Mouse (Mus musculus): Measurements from ENCODE around the gene Ajm1.

Gene Ajm1

GRCm38 (mm10) chr2:25534866-25535182, 46.7 kb downstream of the Ajm1 start:
- Histone ChIP-seq H3K4me3 (replicated peaks; ENCODE audit: low read length) (no peak overlapping the region), H3K36me3 (ENCODE audit: insufficient read depth, low read length) (peaks cover 70% of the 10 kb centered on the region), H3K4me1 (replicated peaks; ENCODE audit: low read depth, low read length) (0 out of 2 replicates have a peak, but pooled peaks cover 3% of the 10 kb centered on the region), H3K27me3 (ENCODE audit: insufficient read depth, low read length) (no peaks in the 10 kb centered on the region), H3K9me3 (ENCODE audit: low read length) (no peaks in the 10 kb centered on the region)
- TF ChIP-seq CTCF (conservative IDR thresholded peaks at IDR 0.05; ENCODE audit: low read length) (no peak), NANOG (IDR thresholded peaks at IDR 0.05; ENCODE audit: borderline replicate concordance, low read length) (no peak), POU5F1 (IDR thresholded peaks at IDR 0.05; ENCODE audit: borderline replicate concordance, low read length) (no peak)

- Histone ChIP-seq H3K4me1 (replicated peaks; ENCODE audit: low read depth, low read length) (0 out of 2 replicates have a peak, but pooled peaks cover 3% of the 10 kb centered on the region), H3K36me3 (ENCODE audit: insufficient read depth, low read length) (peaks cover 75% of the 10 kb centered on the region), H3K27me3 (ENCODE audit: insufficient read depth, low read length) (no peaks in the 10 kb centered on the region), H3K9me3 (ENCODE audit: low read length) (no peaks in the 10 kb centered on the region), H3K4me3 (replicated peaks; ENCODE audit: low read length) (no peak overlapping the region)
- TF ChIP-seq CTCF (conservative IDR thresholded peaks at IDR 0.05; ENCODE audit: low read length): no peak
- no peak for TF ChIP-seq NANOG (IDR thresholded peaks at IDR 0.05; ENCODE audit: borderline replicate concordance, low read length)
- TF ChIP-seq POU5F1 (IDR thresholded peaks at IDR 0.05; ENCODE audit: borderline replicate concordance, low read length): no peak
These were observed 47.2 kb downstream of the Ajm1 start for GRCm38 (mm10) chr2:25534178-25534865.

- Histone ChIP-seq H3K27me3 (ENCODE audit: insufficient read depth, low read length) (no peaks in the 10 kb centered on the region), H3K4me1 (replicated peaks; ENCODE audit: low read depth, low read length) (0 out of 2 replicates have a peak, but pooled peaks cover 2% of the 10 kb centered on the region), H3K9me3 (ENCODE audit: low read length) (no peaks in the 10 kb centered on the region), H3K36me3 (ENCODE audit: insufficient read depth, low read length) (peaks cover 76% of the 10 kb centered on the region), H3K4me3 (replicated peaks; ENCODE audit: low read length) (no peak overlapping the region)
- TF ChIP-seq CTCF (conservative IDR thresholded peaks at IDR 0.05; ENCODE audit: low read length): no peak
- TF ChIP-seq POU5F1 (IDR thresholded peaks at IDR 0.05; ENCODE audit: borderline replicate concordance, low read length): no peak
- TF ChIP-seq NANOG (IDR thresholded peaks at IDR 0.05; ENCODE audit: borderline replicate concordance, low read length): no peak
These were observed 47.9 kb downstream of the Ajm1 start for GRCm38 (mm10) chr2:25533707-25534106.

GRCm38 (mm10) chr2:25526510-25527302, 54.9 kb downstream of the Ajm1 start:
- Histone ChIP-seq H3K9me3 (ENCODE audit: low read length) (no peaks in the 10 kb centered on the region), H3K4me3 (replicated peaks; ENCODE audit: low read length) (no peak overlapping the region), H3K4me1 (replicated peaks; ENCODE audit: low read depth, low read length) (no peaks in the 10 kb centered on the region), H3K36me3 (ENCODE audit: insufficient read depth, low read length) (peaks cover 92% of the 10 kb centered on the region), H3K27me3 (ENCODE audit: insufficient read depth, low read length) (no peaks in the 10 kb centered on the region)
- no peak for TF ChIP-seq NANOG (IDR thresholded peaks at IDR 0.05; ENCODE audit: borderline replicate concordance, low read length)
- no peak for TF ChIP-seq CTCF (conservative IDR thresholded peaks at IDR 0.05; ENCODE audit: low read length)
- no peak for TF ChIP-seq POU5F1 (IDR thresholded peaks at IDR 0.05; ENCODE audit: borderline replicate concordance, low read length)

Measured in E14TG2a.4 (cell line).